Mouse (Mus musculus): ENCODE results near the gene Akap8l. TPM values are rescaled to one million over a fixed set of nuclear protein-coding genes. Genes with fewer than 3 reads are reported as not detected.

Gene Akap8l
- polyA plus RNA-seq (2015; fragmentation: Nextera tagmentation; extraction: Ambion mirVana): 85.1 and 88.6 TPM in 2 replicates

DNA sequence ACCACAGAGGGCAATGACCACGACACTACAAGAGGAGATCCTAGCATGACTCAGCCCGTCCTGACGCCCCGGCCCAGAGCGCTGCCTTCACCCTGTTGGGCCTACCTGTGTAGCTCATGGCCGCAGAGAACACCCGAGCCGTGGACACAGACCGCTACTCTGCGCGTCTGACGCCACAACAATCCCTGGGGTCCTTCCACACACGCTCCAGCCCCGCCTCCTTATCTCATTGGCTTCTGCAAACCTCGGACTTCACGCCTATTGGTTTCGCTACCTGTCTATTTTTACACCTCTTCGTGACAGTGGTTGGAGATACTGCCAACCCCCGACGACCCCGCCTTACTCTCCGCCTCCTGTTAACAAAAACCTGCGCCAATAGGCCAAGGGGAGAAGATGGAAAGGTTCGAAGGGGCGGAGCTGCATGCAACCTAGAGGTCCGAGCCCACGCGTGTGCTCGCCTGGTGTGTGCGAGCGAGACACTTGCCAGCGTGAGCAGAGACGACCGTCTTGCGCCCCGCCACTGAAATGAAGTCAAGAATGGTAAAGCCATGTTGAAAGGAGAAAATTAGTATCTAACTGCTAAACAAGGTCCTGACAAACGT lies at the start of gene Akap8l:
Gene Akap8l, minus strand, starts transcription at position 226 of the 602 bp plus-strand sequence.
- Histone ChIP-seq H3K4me2 (peak within 1 kb of the TSS; percentile 82), H3K4me3 (peak within 1 kb of the TSS; percentile 95), H3K27ac (peak within 1 kb of the TSS; percentile 85), H3K36me3 (peaks cover 18% of the 10 kb centered on the region), H3K9me3 (no peaks in the 10 kb centered on the region), H3K9ac (peak within 1 kb of the TSS; percentile 71), H3K27me3 (no peaks in the 10 kb centered on the region), H3K4me1 (peaks cover 21% of the 10 kb centered on the region)
- ATAC-seq (ENCODE audit: insufficient number of reproducible peaks, low FRiP score, low TSS enrichment, low read depth): peak; percentile 99
- WGBS: under 1% methylated on average over 37 of the region's 37 CpGs

DNA sequence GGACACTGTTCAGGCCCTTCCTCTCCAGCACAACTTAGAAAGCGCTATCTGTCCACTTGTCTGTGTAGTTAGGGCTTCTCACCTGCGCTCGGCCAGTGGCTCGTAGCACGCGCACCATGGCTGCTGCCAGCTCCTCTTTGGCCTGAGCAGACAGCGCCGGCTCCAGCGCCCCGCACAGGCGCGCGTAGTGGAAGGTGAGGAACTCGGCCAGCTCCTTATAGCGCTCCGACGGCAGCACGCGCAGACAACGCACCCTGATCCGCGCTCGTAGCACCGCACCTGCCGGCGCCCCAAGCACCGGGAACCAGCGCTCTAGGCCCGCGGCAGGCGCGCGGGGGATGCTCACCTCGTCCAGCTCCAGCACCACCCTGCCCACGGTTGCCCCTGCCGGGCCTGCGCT lies 45.9 kb upstream of the Akap8l start:
- Histone ChIP-seq H3K9ac (no peak overlapping the region), H3K4me2 (peak overlapping the region; percentile 36), H3K9me3 (no peaks in the 10 kb centered on the region), H3K4me1 (peaks cover 9% of the 10 kb centered on the region), H3K27ac (no peak overlapping the region), H3K27me3 (peaks cover 82% of the 10 kb centered on the region), H3K4me3 (peak overlapping the region; percentile 19), H3K36me3 (no peaks in the 10 kb centered on the region)
- no peak for ATAC-seq (ENCODE audit: insufficient number of reproducible peaks, low FRiP score, low TSS enrichment, low read depth)
- 7% methylated on average over 37 of the region's 37 CpGs for WGBS

DNA sequence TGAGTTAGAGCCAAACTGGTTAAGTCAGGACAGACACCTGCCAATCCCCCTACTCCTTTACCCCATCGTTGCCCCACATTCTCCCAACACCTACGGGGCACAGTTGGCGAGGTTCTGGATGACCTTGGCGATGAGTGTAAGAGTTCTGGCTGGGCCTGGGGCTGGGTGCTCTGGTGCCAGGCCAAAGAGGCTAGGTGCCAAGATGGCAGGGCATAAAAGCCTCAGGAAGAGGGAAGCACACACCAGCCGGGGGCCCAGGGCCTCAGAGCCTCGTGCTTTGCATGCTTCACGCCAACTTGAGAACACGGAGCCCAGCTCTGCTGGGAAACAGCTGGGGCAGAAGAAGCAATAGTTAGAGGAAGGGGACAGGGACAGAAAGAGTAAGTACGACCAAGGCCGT lies 43.5 kb upstream of the Akap8l start:
- peaks cover 9% of the 10 kb centered on the region for H3K4me1 ChIP-seq
- no peak overlapping the region for H3K4me3 ChIP-seq
- H3K27ac ChIP-seq: no peak overlapping the region
- H3K4me2 ChIP-seq: no peak overlapping the region
- peaks cover 87% of the 10 kb centered on the region for H3K27me3 ChIP-seq
- ATAC-seq (ENCODE audit: insufficient number of reproducible peaks, low FRiP score, low TSS enrichment, low read depth): no peak
- no peaks in the 10 kb centered on the region for H3K36me3 ChIP-seq
- H3K9ac ChIP-seq: no peak overlapping the region
- 80% methylated on average over 10 of the region's 10 CpGs for WGBS
- no peaks in the 10 kb centered on the region for H3K9me3 ChIP-seq

DNA sequence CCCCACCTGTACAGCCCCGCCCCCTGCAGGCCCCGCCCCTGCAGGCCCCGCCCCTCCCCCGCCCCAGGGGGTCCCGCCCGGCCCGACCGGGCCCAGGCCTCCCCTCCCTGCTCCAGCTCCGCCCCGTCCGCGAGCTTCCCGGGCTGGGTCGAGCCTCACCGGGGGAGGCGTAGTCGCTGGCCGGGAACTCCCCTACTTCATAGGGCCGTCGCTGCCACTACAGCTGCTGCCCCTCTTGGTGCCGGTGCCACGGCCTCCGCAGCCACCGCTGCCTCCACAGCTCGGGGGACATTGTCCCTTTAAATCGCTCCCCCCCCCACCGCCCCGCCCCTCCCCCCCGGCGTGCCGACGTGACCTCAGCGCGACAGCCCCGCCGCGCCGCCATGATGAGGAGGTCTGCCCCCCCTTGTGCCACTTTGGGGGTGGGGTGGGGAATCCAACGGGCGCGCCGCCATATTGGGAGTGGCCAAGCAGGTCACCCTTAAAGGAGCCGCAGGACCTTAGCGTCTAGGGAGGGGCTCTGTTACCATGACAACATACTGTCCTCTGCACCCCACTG lies 38.8 kb upstream of the Akap8l start, which contains the start of gene Wiz:
Gene Wiz, minus strand, starts transcription at position 339 of the 559 bp plus-strand sequence.
- ATAC-seq (ENCODE audit: insufficient number of reproducible peaks, low FRiP score, low TSS enrichment, low read depth): peak; percentile 86
- peak within 1 kb of the TSS; percentile 73 for H3K4me3 ChIP-seq
- peaks cover 10% of the 10 kb centered on the region for H3K36me3 ChIP-seq
- peaks cover 40% of the 10 kb centered on the region for H3K27me3 ChIP-seq
- H3K9ac ChIP-seq: peak within 1 kb of the TSS; percentile 82
- peaks cover 13% of the 10 kb centered on the region for H3K4me1 ChIP-seq
- peak within 1 kb of the TSS; percentile 82 for H3K27ac ChIP-seq
- WGBS: 1% methylated on average over 29 of the region's 44 CpGs
- peak within 1 kb of the TSS; percentile 96 for H3K4me2 ChIP-seq
- H3K9me3 ChIP-seq: no peaks in the 10 kb centered on the region

DNA sequence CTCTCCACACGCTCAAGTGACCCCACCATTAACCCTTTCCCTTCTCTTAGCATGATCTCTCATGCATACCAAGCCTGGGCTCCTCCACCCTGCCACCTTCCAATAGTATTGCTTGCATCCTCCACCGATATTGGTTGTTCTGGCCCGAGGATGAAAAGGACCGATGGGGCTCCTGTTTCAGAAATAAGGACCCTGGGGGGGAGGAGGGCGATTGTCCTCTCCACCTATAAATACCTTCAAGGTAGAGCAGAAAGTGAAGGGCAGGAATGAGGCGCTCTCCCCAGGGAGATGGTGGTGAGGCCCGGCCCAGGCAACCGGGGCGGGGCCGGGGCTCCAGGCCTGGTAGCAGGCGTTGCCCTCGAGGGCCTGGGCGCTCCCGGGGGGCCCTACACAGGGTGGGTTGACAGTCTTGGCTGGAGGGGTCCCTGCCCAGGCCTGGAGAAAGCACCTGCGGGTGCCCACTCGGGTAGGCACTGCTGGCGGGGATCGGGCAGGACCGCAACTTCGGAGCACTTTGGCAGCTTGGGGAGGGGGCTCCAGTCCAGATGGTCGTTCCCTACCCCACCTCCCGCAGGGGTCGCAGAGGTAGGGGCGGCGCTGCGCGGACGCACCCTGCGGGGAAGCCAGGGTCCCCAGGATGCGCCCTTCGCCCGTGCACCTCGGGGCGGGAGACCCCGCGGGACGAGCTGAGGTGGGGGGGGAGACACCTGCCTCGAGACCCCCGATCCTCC lies 38.1 kb upstream of the Akap8l start:
- H3K4me3 ChIP-seq: peak overlapping the region; percentile 73
- no peaks in the 10 kb centered on the region for H3K9me3 ChIP-seq
- H3K36me3 ChIP-seq: peaks cover 17% of the 10 kb centered on the region
- WGBS: under 1% methylated on average over 38 of the region's 39 CpGs
- peak overlapping the region; percentile 48 for H3K27ac ChIP-seq
- H3K9ac ChIP-seq: peak overlapping the region; percentile 82
- peaks cover 33% of the 10 kb centered on the region for H3K27me3 ChIP-seq
- peak; percentile 20 for ATAC-seq (ENCODE audit: insufficient number of reproducible peaks, low FRiP score, low TSS enrichment, low read depth)
- peaks cover 13% of the 10 kb centered on the region for H3K4me1 ChIP-seq
- peak overlapping the region; percentile 96 for H3K4me2 ChIP-seq

DNA sequence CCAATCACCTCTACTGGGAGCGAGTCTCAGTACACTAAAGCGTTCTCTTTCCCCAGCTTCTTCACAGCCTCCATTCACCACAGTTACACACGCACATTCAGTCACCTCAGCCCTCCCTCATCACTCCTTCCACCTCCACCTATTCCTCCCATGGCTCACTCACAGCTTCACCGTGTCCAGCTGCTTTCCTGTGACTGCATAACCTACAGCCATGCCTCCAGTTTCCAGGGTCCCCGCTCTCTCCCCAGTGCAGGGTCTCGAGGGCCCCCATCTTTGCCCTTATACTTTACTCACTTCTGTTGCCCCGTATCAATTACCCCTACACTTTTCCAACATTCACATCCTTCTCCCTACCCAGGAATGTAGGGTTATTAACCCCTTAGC lies 37.6 kb upstream of the Akap8l start:
- peak overlapping the region; percentile 73 for H3K4me3 ChIP-seq
- H3K27me3 ChIP-seq: peaks cover 28% of the 10 kb centered on the region
- H3K9me3 ChIP-seq: no peaks in the 10 kb centered on the region
- peaks cover 13% of the 10 kb centered on the region for H3K4me1 ChIP-seq
- H3K27ac ChIP-seq: no peak overlapping the region
- no peak overlapping the region for H3K9ac ChIP-seq
- peaks cover 22% of the 10 kb centered on the region for H3K36me3 ChIP-seq
- WGBS: 30% methylated on average over 7 of the region's 7 CpGs
- peak overlapping the region; percentile 96 for H3K4me2 ChIP-seq
- ATAC-seq (ENCODE audit: insufficient number of reproducible peaks, low FRiP score, low TSS enrichment, low read depth): no peak

DNA sequence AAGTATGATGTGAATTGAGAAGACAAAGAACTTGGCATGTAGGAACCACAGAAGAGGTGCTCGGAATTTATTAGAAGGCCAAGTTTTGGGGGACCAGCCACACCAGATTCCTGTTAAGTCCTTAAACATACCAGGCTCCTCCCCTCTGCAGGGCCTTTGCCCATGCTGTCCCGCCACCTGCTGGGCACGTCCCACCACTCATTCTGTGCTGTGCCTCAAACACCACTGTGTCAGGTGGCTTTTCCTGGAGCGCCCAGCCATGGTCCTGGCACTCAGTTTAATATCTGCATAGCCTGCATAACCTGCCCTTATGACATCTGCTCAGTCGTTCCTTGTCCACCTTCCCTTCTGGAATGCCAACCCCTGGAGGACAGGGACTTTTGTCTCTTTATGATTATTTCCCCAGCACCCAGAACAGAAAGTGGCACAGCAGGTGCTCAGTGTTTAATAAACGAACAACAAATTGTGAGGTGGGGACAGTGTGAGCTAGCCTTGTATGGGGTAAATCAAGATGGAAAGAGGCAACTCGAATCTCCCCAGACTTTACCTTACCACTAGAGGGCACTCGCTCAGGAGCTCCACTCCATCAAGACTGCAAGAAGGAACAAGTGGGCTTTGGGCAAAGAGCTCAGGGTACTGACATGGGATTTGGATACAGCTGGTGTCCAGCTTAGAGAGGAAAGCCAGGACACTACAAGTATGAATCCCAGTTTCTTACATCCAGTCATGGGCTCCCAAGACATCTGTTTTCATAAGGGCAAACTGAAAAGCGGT lies 36.4 kb upstream of the Akap8l start:
- ATAC-seq (ENCODE audit: insufficient number of reproducible peaks, low FRiP score, low TSS enrichment, low read depth): no peak
- H3K36me3 ChIP-seq: peaks cover 26% of the 10 kb centered on the region
- H3K4me3 ChIP-seq: no peak overlapping the region
- H3K9ac ChIP-seq: no peak overlapping the region
- H3K4me2 ChIP-seq: no peak overlapping the region
- 62% methylated on average over 9 of the region's 9 CpGs for WGBS
- H3K9me3 ChIP-seq: no peaks in the 10 kb centered on the region
- H3K27ac ChIP-seq: no peak overlapping the region
- H3K27me3 ChIP-seq: peaks cover 16% of the 10 kb centered on the region
- peaks cover 13% of the 10 kb centered on the region for H3K4me1 ChIP-seq

DNA sequence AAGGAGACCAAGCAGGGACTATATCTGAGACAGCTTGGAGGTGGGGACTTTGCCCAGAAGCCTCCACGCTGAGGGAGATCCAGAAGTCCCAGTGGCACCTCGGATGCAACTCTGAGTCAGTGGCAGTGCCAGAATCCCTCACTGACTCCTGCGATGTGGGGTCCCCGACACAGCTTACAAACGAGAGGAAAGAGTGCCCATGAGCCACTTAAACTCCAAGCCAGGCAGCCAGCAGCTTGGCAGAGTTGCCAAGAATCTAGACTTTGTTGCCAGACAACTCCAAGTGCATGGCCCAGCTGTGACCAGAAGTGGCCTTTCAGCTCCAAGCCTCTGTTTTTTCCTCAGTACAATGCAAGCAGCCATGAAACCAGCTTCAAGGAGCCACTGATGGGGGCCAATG lies 33.3 kb upstream of the Akap8l start:
- no peak overlapping the region for H3K9ac ChIP-seq
- H3K27me3 ChIP-seq: no peaks in the 10 kb centered on the region
- ATAC-seq (ENCODE audit: insufficient number of reproducible peaks, low FRiP score, low TSS enrichment, low read depth): no peak
- H3K9me3 ChIP-seq: no peaks in the 10 kb centered on the region
- no peak overlapping the region for H3K27ac ChIP-seq
- 86% methylated on average over 5 of the region's 5 CpGs for WGBS
- peaks cover 44% of the 10 kb centered on the region for H3K36me3 ChIP-seq
- H3K4me2 ChIP-seq: no peak overlapping the region
- peaks cover 11% of the 10 kb centered on the region for H3K4me1 ChIP-seq
- no peak overlapping the region for H3K4me3 ChIP-seq

DNA sequence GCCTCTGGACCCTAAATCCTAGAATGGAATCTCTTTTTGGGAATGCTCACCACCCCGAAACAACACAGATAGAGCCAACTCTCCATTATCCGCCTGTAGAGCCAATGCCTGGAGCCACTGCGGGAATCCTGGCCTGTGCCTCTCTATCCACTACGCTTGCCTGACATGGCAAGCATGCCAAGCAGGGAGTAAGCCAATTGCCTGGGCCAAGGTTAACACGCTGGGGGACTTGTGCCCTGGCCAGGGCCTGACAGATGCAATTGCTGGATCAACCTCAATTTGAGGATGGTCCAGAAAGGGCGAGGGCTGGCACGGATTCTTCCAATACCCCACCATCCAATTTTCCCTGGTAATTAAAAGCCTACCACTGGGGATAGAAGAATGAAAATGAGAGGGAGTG lies 32.2 kb upstream of the Akap8l start:
- Histone ChIP-seq H3K27ac (no peak overlapping the region), H3K9me3 (no peaks in the 10 kb centered on the region), H3K9ac (no peak overlapping the region), H3K4me3 (no peak overlapping the region), H3K36me3 (peaks cover 54% of the 10 kb centered on the region), H3K4me2 (no peak overlapping the region), H3K4me1 (0 out of 2 replicates have a peak, but pooled peaks cover under 1% of the 10 kb centered on the region), H3K27me3 (no peaks in the 10 kb centered on the region)
- ATAC-seq (ENCODE audit: insufficient number of reproducible peaks, low FRiP score, low TSS enrichment, low read depth): no peak
- 87% methylated on average over 7 of the region's 7 CpGs for WGBS

DNA sequence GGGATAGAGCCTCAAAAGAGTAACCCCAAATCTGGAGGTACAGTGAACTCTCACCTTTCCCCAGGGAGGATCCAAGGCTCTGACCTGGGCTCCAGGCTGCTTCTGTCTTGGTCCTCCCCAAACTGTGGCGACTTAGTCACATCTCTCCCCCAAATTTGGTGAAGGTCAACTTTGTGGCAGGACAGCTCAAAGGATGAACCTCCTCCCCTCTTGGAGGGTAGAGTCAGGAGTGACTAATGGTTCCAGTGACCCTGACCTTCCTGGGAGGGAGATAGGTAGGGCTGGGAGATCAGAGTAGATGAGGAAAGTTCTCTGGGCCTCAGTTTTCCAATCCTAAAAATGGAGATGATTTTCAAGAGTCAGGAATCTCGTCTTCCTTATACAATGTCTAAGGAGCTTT lies 28.4 kb upstream of the Akap8l start:
- Histone ChIP-seq H3K4me3 (no peak overlapping the region), H3K27me3 (no peaks in the 10 kb centered on the region), H3K9me3 (no peaks in the 10 kb centered on the region), H3K4me1 (no peaks in the 10 kb centered on the region), H3K4me2 (no peak overlapping the region), H3K9ac (no peak overlapping the region), H3K27ac (no peak overlapping the region), H3K36me3 (peaks cover 53% of the 10 kb centered on the region)
- no peak for ATAC-seq (ENCODE audit: insufficient number of reproducible peaks, low FRiP score, low TSS enrichment, low read depth)
- WGBS: 83% methylated on average over 2 of the region's 2 CpGs

DNA sequence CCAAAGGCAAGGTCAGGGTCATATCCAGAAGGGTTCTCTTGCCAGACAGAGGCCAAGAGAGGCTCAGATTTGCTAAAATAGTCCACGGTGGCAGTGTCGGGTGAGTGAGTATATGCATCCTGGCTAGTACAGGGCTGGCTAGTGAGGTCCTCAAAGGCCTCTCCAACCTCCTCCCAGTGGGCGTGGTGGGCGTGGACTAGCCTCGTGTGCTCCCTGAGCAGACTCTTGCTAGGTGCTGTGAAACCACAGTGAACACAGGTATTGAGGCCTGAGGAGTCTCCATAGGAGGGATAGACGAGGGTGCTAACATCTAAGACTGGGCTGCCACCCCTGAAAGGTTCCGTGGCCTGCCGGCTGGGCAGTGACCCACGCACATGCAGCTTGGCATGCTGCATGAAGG lies 26.7 kb upstream of the Akap8l start:
- ATAC-seq (ENCODE audit: insufficient number of reproducible peaks, low FRiP score, low TSS enrichment, low read depth): no peak

More for the DNA sequence above, 26.7 kb upstream of the Akap8l start:
- Histone ChIP-seq H3K4me2 (no peak overlapping the region), H3K9me3 (no peaks in the 10 kb centered on the region), H3K36me3 (peaks cover 41% of the 10 kb centered on the region), H3K27ac (no peak overlapping the region), H3K9ac (no peak overlapping the region), H3K27me3 (no peaks in the 10 kb centered on the region), H3K4me3 (no peak overlapping the region), H3K4me1 (no peaks in the 10 kb centered on the region)
- 80% methylated on average over 9 of the region's 9 CpGs for WGBS

Data from limb, embryonic 15.5 days (tissue).